Mouse (Mus musculus) lung, postnatal 36 days (tissue): ENCODE results near the gene Zfand4.
"Not testable (repeated sequence)": the region's sequence is repeated elsewhere in the genome, so short reads cannot be mapped to it uniquely, and the experiment has no call there.

Source experiments
- DNase-seq: peaks from one replicate; pipeline ENCODE4 v3.0.0; 2022; ENCODE audit warnings: mixed read lengths

Zfand4 gene

GRCm38 (mm10) chr6:116326641-116327040 is 62.6 kb downstream of the Zfand4 start:
- no peak for DNase-seq

GRCm38 (mm10) chr6:116331396-116331795 is 67.4 kb downstream of the Zfand4 start:
- peak; percentile 15 for DNase-seq

- DNase-seq: no peak
These were observed 73.4 kb downstream of the Zfand4 start for GRCm38 (mm10) chr6:116337466-116337834.

- DNase-seq: peak; percentile 95
These were observed 73.9 kb downstream of the Zfand4 start, which contains the start of gene March8 for GRCm38 (mm10) chr6:116337835-116338501. Gene March8 (plus strand): TSS chr6:116338024.

GRCm38 (mm10) chr6:116338520-116338919 is 74.5 kb downstream of the Zfand4 start:
- DNase-seq: no peak

GRCm38 (mm10) chr6:116339088-116339487 is 75.1 kb downstream of the Zfand4 start:
- no peak for DNase-seq

GRCm38 (mm10) chr6:116340521-116340920 is 76.5 kb downstream of the Zfand4 start:
- DNase-seq: no peak

- no peak for DNase-seq
These were observed 83.9 kb downstream of the Zfand4 start for GRCm38 (mm10) chr6:116347953-116348352.

- no peak for DNase-seq
These were observed 86.0 kb downstream of the Zfand4 start for GRCm38 (mm10) chr6:116349997-116350396.

- DNase-seq: no peak
These were observed 86.6 kb downstream of the Zfand4 start for GRCm38 (mm10) chr6:116350643-116351042.

GRCm38 (mm10) chr6:116351534-116351933 is 87.5 kb downstream of the Zfand4 start:
- DNase-seq: no peak

- DNase-seq: no peak
These were observed 89.4 kb downstream of the Zfand4 start for GRCm38 (mm10) chr6:116353428-116353827.

- DNase-seq: not testable (repeated sequence)
These were observed 92.4 kb downstream of the Zfand4 start for GRCm38 (mm10) chr6:116356311-116356947.

- no peak for DNase-seq
These were observed 92.9 kb downstream of the Zfand4 start for GRCm38 (mm10) chr6:116356948-116357325.

GRCm38 (mm10) chr6:116358056-116358455 is 94.0 kb downstream of the Zfand4 start:
- DNase-seq: no peak

GRCm38 (mm10) chr6:116359256-116359655 is 95.2 kb downstream of the Zfand4 start:
- DNase-seq: no peak

- DNase-seq: no peak
These were observed 97.4 kb downstream of the Zfand4 start for GRCm38 (mm10) chr6:116361463-116361862.

GRCm38 (mm10) chr6:116361993-116362392 is 98.0 kb downstream of the Zfand4 start:
- no peak for DNase-seq

GRCm38 (mm10) chr6:116367971-116368370 is 103.9 kb downstream of the Zfand4 start:
- no peak for DNase-seq

- DNase-seq: no peak
These were observed 105.8 kb downstream of the Zfand4 start for GRCm38 (mm10) chr6:116369811-116370210.

- no peak for DNase-seq
These were observed 106.4 kb downstream of the Zfand4 start for GRCm38 (mm10) chr6:116370216-116370976.

GRCm38 (mm10) chr6:116371500-116371899 is 107.5 kb downstream of the Zfand4 start:
- DNase-seq: no peak

GRCm38 (mm10) chr6:116374136-116374535 is 110.1 kb downstream of the Zfand4 start:
- no peak for DNase-seq

- no peak for DNase-seq
These were observed 110.6 kb downstream of the Zfand4 start for GRCm38 (mm10) chr6:116374618-116375017.
